Mouse (Mus musculus) embryo, embryonic 10.5 days (tissue): ENCODE data around the gene Lmcd1.

Source experiments
- DNase-seq: peaks from one replicate; pipeline ENCODE4 v3.0.0-alpha.2; 2015; ENCODE audit warnings: low spot score

Lmcd1 gene

DNA sequence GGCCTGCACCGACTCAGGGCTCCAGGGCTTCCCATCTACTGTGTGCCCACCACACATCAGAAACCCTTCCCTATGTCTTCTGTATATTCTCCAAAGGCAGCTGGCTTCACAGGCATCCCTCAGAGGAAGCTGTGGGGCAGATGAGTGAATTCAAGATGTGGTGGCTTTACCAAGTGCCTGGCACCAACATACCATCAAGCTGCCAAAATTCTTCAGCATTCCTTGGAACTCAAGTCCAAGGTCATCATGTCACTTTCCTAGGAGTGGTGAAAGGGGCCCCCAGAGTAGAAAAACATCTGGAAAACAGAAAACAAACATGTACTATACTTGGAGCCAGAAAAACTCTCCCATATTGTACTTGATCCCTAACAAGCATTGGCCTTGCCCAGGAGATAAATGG, 85.8 kb downstream of the Lmcd1 start:
- DNase-seq: no peak

DNA sequence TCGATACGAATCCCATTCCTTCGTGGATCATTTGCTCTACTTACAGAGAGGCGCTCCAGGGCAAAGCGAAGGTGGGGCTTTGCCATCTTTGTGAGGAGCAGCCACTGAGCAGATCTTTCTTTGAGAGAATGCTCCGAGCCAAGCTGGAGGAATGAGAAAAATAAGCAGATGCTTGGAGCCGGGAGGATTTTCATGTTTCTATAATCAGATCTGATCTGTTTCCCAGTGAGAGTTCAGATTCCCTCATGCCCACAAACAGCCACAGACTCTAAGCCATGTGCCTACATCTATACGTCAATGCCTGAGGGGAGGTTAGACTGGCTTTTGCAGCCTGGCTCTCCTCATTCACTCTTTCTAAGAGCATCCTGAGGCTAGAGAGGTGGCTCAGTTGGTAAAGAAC, 87.1 kb downstream of the Lmcd1 start:
- DNase-seq: no peak

DNA sequence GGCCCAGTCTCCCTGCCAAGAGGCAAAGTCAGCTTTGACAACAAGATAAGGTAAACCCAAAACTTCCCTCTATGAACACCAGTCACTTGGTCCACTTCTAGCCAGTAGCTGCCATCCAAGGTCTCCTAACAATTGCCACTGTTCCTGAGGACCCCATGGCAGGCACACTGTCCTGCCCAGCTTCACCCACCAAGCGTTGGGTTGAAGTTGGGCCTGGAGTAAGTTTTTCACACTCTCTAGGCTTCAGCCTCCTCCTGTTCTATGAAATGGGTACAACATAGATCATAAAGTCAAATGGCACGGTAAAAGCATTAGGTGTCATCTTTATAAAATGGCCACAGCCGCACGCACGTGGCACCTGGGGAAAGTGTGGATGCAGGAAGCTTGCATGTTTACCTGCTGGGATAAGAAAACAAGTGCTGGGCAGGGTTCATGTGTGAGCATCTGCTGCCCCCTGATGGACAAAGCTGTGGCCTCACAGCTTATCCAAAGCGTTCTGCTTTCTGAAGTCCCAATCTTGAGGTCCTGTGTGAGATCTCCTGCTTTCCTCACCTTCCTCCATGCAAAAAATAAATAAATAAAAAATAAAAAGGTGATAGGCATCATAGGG, 88.9 kb downstream of the Lmcd1 start:
- peak; percentile 74 for DNase-seq

DNA sequence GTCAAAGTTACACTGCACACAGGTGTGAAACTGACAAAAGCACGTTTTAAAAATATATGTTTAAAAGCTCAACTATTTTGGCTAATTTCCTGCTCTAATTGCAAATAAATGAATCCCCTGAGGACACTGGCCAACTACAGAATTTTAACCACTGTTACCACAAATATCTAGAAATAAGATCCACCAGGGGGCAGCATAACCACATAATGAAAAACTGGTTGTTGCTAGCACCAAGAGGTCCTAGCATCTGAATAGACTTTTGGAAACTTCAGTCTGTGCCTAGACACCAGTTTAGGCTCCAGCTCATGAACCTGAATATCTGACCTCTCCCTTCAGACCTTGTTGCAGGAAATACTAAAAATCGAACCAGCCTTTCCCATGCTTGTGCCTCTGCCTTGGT, 91.0 kb downstream of the Lmcd1 start:
- peak; percentile 84 for DNase-seq

DNA sequence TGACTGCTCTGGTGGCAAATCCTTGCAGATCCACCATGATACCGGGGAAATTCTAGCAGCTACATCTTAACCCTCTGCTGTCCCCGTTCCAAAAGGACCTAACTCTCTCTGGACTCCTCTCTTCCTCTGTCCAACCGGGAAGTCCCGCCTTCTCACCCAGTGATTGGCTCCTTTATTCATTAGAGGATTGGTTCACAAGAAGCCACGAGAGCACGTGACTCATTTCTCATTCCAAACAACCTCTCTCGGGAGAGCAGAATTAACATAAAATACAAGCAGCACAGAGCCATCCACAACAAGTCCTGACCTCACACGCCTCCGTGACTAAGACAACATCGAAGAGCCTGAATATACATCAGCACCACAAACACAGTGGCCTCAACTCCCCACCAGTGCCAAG, 91.7 kb downstream of the Lmcd1 start:
- DNase-seq: no peak

DNA sequence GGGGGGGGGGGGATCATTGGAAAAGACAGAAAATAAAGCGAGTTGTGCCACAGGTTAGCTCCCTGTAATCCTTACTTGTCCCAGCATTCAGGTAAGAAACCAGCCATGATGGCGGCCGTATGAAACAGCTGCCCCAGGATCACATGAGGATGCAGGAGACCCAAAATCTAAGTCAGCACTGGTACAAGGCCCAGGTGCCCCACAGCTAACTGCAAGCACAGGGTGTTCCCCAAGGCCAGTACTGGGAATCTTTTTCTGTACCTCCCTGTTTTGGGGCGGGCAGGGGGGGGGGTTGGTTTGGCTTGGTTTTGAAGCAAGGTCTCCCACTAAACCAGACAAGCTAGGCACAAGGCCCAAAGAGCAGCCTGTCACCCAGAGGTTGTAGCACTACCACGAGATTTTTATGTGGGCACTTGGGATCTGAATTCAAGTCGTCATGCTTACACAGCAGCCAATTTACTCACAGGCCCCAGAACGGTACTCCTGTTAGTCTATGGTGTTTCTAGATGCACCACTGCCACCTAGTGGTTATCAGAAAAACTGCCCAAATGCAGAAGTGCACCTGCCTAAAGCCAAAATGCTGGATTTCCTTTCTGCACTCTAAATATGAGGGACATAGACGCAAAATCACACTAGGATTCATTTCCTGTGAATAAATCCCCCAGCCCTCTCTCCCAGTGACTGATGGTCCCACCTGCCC, 100.5 kb downstream of the Lmcd1 start:
- DNase-seq: peak; percentile 82

DNA sequence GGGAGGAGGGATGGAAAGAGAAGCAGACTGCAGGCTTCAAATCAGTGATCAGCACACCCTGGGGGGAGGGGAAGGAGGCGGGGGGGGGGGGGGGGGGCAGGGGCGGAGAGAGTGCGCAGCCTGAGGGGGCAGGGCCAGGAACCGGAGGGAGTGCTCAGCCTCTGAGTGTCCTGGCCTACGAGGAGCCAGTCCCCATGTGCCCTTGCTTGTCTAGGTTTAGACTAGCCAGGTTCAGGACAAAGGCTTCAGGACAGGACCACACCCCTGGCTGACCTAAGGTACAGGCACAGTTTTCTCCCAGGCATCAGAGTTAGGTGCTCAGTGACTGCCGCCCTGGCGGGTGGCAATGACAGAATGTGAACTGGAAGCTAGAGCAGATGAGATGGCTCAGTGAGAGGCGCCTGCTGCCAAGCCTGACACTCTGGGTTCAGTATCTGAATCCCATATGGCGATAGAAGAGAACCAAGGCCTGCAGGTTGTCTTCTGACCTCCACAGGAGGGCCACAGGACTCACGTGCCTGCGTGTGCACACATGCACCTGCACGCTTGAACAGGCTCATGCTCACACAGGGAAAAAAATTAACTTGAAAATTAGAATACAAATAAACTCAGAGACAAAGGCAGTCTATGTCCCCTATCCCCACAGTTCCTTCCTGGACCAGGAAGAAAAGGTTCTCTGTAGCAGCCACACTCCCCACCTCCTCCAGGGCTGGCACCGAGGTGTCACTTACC, 102.3 kb downstream of the Lmcd1 start:
- DNase-seq: no peak

DNA sequence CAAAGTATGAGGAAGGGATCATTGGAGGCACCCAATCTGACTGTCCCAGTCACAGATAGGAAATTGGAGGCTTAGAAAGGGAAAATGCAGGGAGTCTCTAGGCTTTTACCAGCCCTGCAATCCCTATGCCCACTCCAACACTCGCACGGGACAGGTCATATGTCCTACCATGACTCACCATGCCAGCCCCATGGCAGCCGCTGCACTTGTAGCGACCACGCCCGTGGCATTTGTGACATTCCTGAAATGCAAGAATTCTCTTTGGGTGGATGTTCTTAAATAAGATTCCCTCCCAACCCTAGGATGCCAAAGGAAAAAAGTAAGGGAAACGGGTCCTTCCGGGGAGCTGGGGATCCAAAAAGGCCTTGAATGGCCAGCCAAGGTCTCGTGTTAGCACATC, 105.5 kb downstream of the Lmcd1 start:
- no peak for DNase-seq
